Mouse (Mus musculus) liver, embryonic 11.5 days (tissue): Measurements from ENCODE around the gene Miga1. TPM values are rescaled to one million over a fixed set of nuclear protein-coding genes. Genes with fewer than 3 reads are reported as not detected.
"Not testable (repeated sequence)": the region's sequence is repeated elsewhere in the genome, so short reads cannot be mapped to it uniquely, and the experiment has no call there.

Source experiments
- ATAC-seq: fragments of 200-750 bp; cut with Nextera tagmentation; replicated peaks from 2 replicates; pipeline ENCODE4 v1.8.0; 2017; ENCODE audit warnings: moderate number of reproducible peaks, mild to moderate bottlenecking, moderate TSS enrichment, moderate library complexity; ENCODE audit not compliant: low FRiP score
- DNase-seq: peaks from one replicate; pipeline ENCODE4 v3.0.0-alpha.2; 2017; ENCODE audit warnings: low spot score
- H3K27ac ChIP-seq: fragments of 300-500 bp; sonication (generic); 2 replicates; pipeline ENCODE4 v1.5.1; 2014; ENCODE audit warnings: mild to moderate bottlenecking, low read depth, low read length, control low read depth
- H3K27me3 ChIP-seq: fragments of 300-500 bp; sonication (generic); replicated peaks from 2 replicates; pipeline ENCODE4 v1.6.1; 2014; ENCODE audit warnings: low read length, mixed read lengths; ENCODE audit not compliant: control insufficient read depth, insufficient read depth
- H3K36me3 ChIP-seq: fragments of 300-500 bp; sonication (generic); 2 replicates; pipeline ENCODE4 v1.6.1; 2014; ENCODE audit warnings: mild to moderate bottlenecking, low read length, moderate library complexity, mixed read lengths; ENCODE audit not compliant: control insufficient read depth, insufficient read depth
- H3K4me1 ChIP-seq: fragments of 300-500 bp; sonication (generic); replicated peaks from 2 replicates; pipeline ENCODE4 v1.6.1; 2014; ENCODE audit warnings: low read length, mixed read lengths; ENCODE audit not compliant: control insufficient read depth, insufficient read depth
- H3K4me2 ChIP-seq: fragments of 300-500 bp; sonication (generic); 2 replicates; pipeline ENCODE4 v1.6.1; 2014; ENCODE audit warnings: mild to moderate bottlenecking, control low read depth, moderate library complexity
- H3K4me3 ChIP-seq: fragments of 300-500 bp; sonication (generic); 2 replicates; pipeline ENCODE4 v1.5.1; 2014; ENCODE audit warnings: low read depth, low read length, control low read depth
- H3K9ac ChIP-seq: fragments of 300-500 bp; sonication (generic); 2 replicates; pipeline ENCODE4 v1.6.1; 2014; ENCODE audit warnings: low read depth, low read length, control low read depth
- H3K9me3 ChIP-seq: fragments of 300-500 bp; sonication (generic); 2 replicates; pipeline ENCODE4 v1.6.1; 2016; ENCODE audit warnings: low read length, inconsistent platforms, mixed read lengths; ENCODE audit not compliant: control insufficient read depth
- WGBS: fragments of 180-500 bp; shearing (Covaris S2); extraction: QIAGEN DNeasy Blood & Tissue Kit; methylation state at CpG from one replicate; pipeline ENCODE4 v1.1.7; 2014; 5-methylcytosine and 5-hydroxymethylcytosine counted together
- polyA plus RNA-seq: library from polyadenylated mRNA; unstranded; fragments of >200 nt; fragmentation: Nextera tagmentation; extraction: Ambion mirVana; gene quantifications from 2 replicates; pipeline ENCODE4 v1.2.1, GENCODE M21; 2014

Gene Miga1
- polyA plus RNA-seq, 1 experiment from 2014 or later, result 12.4 TPM

GRCm38 (mm10) chr3:152336085-152336484 lies 4.1 kb downstream of the Miga1 start:
- DNase-seq, result no peak
- Histone ChIP-seq H3K36me3 (peaks cover 25% of the 10 kb centered on the region), H3K4me2 (no peak overlapping the region), H3K27ac (no peak overlapping the region), H3K9me3 (no peaks in the 10 kb centered on the region), H3K4me1 (no peaks in the 10 kb centered on the region; the same call in 1 of the 2 replicates), H3K27me3 (no peaks in the 10 kb centered on the region), H3K4me3 (no peak overlapping the region), H3K9ac (no peak overlapping the region)
- ATAC-seq, result no peak
- 77% methylated on average over 8 of the region's 8 CpGs for WGBS

DNA sequence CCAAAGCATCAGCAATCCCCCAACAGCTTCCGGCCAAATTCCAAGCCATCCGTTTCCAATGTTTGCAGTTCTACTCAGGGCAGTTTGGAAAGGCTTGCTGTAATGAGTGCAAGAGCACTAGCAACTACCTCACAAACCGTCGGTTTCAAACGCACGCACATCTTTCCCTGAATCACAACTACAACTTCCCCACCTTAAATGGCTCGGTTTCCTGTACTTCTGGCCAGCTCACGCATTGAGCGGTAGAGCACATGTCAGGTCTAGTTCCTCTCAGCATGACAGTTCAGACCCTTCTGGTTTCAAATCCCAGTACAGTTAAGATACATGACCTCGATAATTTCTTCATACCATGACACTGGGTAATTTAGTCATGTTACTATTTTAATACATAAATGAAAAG lies 6.6 kb downstream of the Miga1 start:
- no peak overlapping the region for H3K4me2 ChIP-seq
- H3K4me3 ChIP-seq, result no peak overlapping the region
- H3K9me3 ChIP-seq, result no peaks in the 10 kb centered on the region
- H3K27ac ChIP-seq, result no peak overlapping the region
- H3K4me1 ChIP-seq, result no peaks in the 10 kb centered on the region
- peaks cover 25% of the 10 kb centered on the region for H3K36me3 ChIP-seq
- DNase-seq (no peak), ATAC-seq (no peak)
- no peaks in the 10 kb centered on the region for H3K27me3 ChIP-seq
- no peak overlapping the region for H3K9ac ChIP-seq
- WGBS, result 80% methylated on average over 10 of the region's 10 CpGs

DNA sequence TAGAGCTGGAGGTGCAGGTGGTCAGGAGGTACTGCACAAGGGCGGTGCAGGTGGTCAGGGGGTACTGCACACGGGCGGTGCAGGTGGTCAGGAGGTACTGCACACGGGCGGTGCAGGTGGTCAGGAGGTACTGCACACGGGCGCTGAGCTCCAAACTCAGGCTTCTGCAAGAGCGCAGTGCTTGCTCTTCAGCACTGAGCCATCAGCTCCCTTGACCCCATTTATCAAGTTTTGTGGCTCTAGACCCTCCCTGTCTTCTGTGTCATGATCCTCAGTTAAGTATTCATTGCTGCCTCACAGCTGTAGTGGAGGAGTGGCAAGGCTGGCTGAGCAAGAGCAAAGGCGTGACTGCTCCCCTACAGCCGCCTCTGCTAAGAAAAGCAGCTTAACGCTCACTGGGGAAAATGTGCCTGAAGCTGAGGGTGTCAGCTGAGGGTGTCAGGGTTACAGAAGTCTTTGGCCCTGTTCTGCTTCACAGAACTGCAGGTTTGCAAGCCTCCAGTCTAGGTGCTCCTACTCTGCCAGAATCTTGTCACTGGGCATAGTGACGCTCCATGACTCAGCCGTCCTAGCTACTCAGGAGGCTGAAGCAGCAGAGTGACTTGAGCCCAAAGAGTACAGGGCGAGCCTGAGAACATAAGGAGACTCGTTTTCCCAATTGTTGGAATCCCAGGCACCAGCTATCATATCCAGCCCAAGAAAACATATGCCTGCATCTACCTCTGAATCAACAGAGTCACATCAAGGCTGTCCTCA lies 7.5 kb downstream of the Miga1 start:
- H3K4me1 ChIP-seq, result no peaks in the 10 kb centered on the region
- 89% methylated on average over 15 of the region's 15 CpGs for WGBS
- H3K27me3 ChIP-seq, result no peaks in the 10 kb centered on the region
- no peak overlapping the region for H3K4me2 ChIP-seq
- no peaks in the 10 kb centered on the region for H3K9me3 ChIP-seq
- no peak overlapping the region for H3K4me3 ChIP-seq
- H3K27ac ChIP-seq, result no peak overlapping the region
- H3K36me3 ChIP-seq, result peaks cover 23% of the 10 kb centered on the region
- H3K9ac ChIP-seq, result no peak overlapping the region
- no peak for ATAC-seq
- DNase-seq, result no peak

DNA sequence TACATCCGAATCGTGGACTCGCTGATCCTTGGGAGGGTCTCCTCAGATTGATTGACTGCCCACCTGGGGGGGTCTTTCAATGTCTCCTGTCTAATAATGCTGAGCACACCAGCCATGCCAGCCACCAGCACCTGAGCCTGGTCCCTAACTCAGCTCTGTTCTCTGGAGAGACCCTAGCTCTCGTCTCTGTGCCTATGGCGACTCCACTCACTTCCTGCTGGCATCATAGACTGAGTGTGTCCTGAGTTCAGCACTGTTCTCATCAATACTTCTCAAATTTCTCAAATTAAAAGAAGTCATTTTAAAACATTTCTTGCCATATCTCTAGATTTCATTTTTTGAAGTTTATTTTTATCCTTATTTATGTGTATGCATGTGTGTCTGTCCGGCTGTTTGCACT lies 8.1 kb downstream of the Miga1 start:
- ATAC-seq, result no peak
- no peak overlapping the region for H3K4me2 ChIP-seq
- H3K36me3 ChIP-seq, result peaks cover 17% of the 10 kb centered on the region
- H3K9ac ChIP-seq, result no peak overlapping the region
- no peak overlapping the region for H3K27ac ChIP-seq
- no peak overlapping the region for H3K4me3 ChIP-seq
- H3K27me3 ChIP-seq, result no peaks in the 10 kb centered on the region
- no peaks in the 10 kb centered on the region for H3K9me3 ChIP-seq
- H3K4me1 ChIP-seq, result no peaks in the 10 kb centered on the region
- DNase-seq, result no peak
- 98% methylated on average over 6 of the region's 6 CpGs for WGBS

DNA sequence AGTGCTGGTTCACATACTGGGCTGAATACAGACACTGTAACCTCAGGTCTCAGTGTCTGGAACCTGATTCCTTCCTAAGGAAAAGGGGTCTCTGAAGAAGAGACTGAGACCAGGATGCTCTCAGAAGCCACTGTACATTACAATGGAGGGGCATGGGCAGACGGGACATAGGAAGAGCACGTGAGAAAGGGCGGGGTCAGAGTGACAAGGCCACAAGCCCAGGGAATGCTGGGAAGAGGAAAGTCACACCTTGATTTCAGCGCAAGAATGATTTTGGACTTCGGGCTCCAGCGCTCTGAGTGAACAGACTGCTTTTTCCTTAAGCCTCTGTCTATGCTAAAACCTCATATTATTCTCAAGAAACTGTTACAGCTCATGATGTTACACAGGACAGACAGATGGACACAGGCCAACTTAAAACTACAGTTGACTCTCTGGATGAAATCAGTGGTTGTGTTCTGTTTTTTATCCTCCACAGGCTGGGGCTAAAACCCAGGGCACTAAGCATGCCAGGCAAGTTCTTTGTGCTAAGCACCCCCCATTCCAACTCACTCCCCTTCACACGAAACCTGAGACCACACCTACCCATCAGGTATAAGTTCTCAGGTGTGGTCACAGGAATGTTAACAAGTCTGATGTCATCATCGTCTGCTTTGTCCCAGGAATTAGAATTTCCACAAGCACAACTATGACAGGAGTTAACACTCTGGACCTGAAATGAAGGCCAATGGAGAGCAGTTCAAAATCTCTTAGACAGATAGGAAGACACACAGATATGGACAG lies 18.3 kb downstream of the Miga1 start:
- Histone ChIP-seq H3K4me1 (0 out of 2 replicates have a peak, but pooled peaks cover 2% of the 10 kb centered on the region), H3K4me3 (no peak overlapping the region), H3K9me3 (no peaks in the 10 kb centered on the region), H3K36me3 (peaks cover 8% of the 10 kb centered on the region; the same call in 1 of the 2 replicates), H3K9ac (no peak overlapping the region), H3K27me3 (no peaks in the 10 kb centered on the region), H3K4me2 (no peak overlapping the region), H3K27ac (no peak overlapping the region)
- no peak for DNase-seq
- no peak for ATAC-seq
- 91% methylated on average over 8 of the region's 8 CpGs for WGBS

DNA sequence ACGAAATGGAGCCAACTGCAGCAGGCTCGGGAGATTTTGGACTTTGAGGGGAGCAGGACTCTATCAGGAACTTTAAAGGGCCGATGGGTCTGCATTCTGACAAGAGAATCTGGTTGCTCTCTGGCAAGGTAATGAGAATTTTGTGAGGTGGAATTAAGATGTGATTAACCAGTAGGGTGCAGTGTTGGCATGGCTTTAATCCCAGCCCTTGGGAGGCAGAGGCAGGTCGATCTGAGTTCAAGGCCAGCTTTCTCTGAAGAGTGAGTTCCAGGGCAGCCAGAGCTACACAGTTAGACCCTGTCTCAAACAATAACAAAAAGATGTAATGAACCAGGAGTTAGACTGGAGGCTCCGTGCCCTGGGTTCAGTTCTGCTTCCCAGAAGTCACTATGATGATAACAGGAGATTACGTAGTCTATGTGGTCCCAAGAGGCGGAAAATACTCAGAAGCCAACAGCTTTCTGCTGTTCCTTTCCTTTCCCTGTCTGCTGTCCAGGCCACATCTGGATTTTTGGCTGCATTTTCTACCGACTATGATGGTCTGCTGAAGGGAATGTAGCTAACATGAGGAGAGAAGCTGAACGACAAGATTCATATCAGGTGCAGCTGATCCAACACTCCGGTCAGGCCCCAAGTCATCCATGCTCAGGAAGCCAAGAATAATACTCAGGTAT lies 19.1 kb downstream of the Miga1 start:
- no peak for DNase-seq
- no peaks in the 10 kb centered on the region for H3K27me3 ChIP-seq
- no peak overlapping the region for H3K4me3 ChIP-seq
- H3K4me1 ChIP-seq, result 0 out of 2 replicates have a peak, but pooled peaks cover 2% of the 10 kb centered on the region
- H3K9me3 ChIP-seq, result no peaks in the 10 kb centered on the region
- H3K4me2 ChIP-seq, result no peak overlapping the region
- WGBS, result 89% methylated on average over 10 of the region's 10 CpGs
- no peak overlapping the region for H3K9ac ChIP-seq
- ATAC-seq, result no peak
- H3K36me3 ChIP-seq, result peaks cover 8% of the 10 kb centered on the region; the same call in 1 of the 2 replicates
- no peak overlapping the region for H3K27ac ChIP-seq

DNA sequence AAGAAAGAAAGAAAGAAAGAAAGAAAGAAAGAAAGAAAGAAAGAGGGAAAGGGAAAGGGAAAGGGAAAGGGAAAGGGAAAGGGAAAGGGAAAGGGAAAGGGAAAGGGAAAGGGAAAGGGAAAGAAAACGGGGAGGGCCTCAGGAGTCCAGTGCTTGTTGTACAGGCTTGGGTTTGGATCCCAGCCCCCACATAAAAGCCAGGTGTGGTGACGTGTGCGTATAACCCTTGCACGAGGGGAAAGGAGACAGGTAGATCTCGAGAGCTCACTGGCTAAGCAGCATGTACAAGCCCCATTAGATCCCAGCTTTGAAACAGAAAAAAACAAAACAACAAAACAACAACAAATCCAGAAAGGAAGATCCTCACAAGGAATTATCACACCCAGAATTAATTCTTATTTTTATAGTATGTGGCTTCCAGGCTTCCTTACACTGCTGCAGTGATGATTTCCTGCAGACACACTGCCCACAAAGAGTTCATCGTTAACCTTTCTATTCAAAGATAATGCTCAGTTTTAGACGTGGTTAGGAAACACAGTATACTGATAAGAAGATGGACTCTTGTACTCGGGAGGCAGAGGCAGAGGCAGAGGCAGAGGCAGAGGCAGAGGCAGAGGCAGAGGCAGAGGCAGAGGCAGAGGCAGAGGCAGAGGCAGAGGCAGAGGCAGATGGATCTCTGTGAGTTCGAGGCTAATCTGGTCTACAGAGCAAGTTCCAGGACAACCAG lies 23.6 kb downstream of the Miga1 start:
- 0 out of 2 replicates have a peak, but pooled peaks have one; percentile 33 for ATAC-seq
- DNase-seq, result not testable (repeated sequence)

GRCm38 (mm10) chr3:152315613-152316012 lies 24.6 kb downstream of the Miga1 start:
- H3K36me3 ChIP-seq, result peaks cover 9% of the 10 kb centered on the region
- ATAC-seq (peak; percentile 92), DNase-seq (peak; percentile 76)
- no peak overlapping the region for H3K4me3 ChIP-seq
- no peaks in the 10 kb centered on the region for H3K9me3 ChIP-seq
- 12% methylated on average over 7 of the region's 7 CpGs for WGBS
- H3K4me1 ChIP-seq, result 0 out of 2 replicates have a peak, but pooled peaks cover 2% of the 10 kb centered on the region
- H3K27ac ChIP-seq, result no peak overlapping the region
- H3K27me3 ChIP-seq, result no peaks in the 10 kb centered on the region
- no peak overlapping the region for H3K4me2 ChIP-seq
- H3K9ac ChIP-seq, result no peak overlapping the region

More for the DNA sequence above, 23.6 kb downstream of the Miga1 start:
- peaks cover 13% of the 10 kb centered on the region for H3K36me3 ChIP-seq
- 62% methylated on average over 9 of the region's 9 CpGs for WGBS
- H3K27me3 ChIP-seq, H3K4me1 ChIP-seq, H3K9me3 ChIP-seq, H3K4me2 ChIP-seq, H3K9ac ChIP-seq, H3K27ac ChIP-seq, H3K4me3 ChIP-seq: not testable (repeated sequence)
